Mouse (Mus musculus) limb, embryonic 10.5 days (tissue): Measurements from ENCODE around the gene Notch3. TPM values are rescaled to one million over a fixed set of nuclear protein-coding genes. Genes with fewer than 3 reads are reported as not detected.
A peak's percentile ranks its signal among the peaks of the same experiment; 100 is the strongest.
"Not testable (repeated sequence)": the region's sequence is repeated elsewhere in the genome, so short reads cannot be mapped to it uniquely, and the experiment has no call there.

Experiments
- DNase-seq: peaks from one replicate; pipeline ENCODE4 v3.0.0-alpha.2; 2017; ENCODE audit warnings: low spot score
- H3K27ac ChIP-seq: fragments of 300-500 bp; sonication (generic); 2 replicates; pipeline ENCODE4 v1.5.1; 2016; ENCODE audit warnings: mild to moderate bottlenecking
- H3K27me3 ChIP-seq: fragments of 300-500 bp; sonication (generic); 2 replicates; pipeline ENCODE4 v1.6.1; 2016; ENCODE audit warnings: low read depth, mild to moderate bottlenecking; ENCODE audit not compliant: poor library complexity, severe bottlenecking
- H3K36me3 ChIP-seq: fragments of 300-500 bp; sonication (generic); 2 replicates; pipeline ENCODE4 v1.6.1; 2016; ENCODE audit warnings: mild to moderate bottlenecking, moderate library complexity
- H3K4me1 ChIP-seq: fragments of 300-500 bp; sonication (generic); 2 replicates; pipeline ENCODE4 v1.6.1; 2016
- H3K4me3 ChIP-seq: fragments of 300-500 bp; sonication (generic); 2 replicates; pipeline ENCODE4 v1.5.1; 2016; ENCODE audit warnings: mild to moderate bottlenecking, moderate library complexity
- H3K9me3 ChIP-seq: fragments of 300-500 bp; sonication (generic); replicated peaks from 2 replicates; pipeline ENCODE4 v1.6.1; 2016; ENCODE audit warnings: mild to moderate bottlenecking
- WGBS: fragments of 180-500 bp; shearing (Covaris S2); methylation state at CpG from one replicate; pipeline ENCODE4 v1.1.7; 2016; 5-methylcytosine and 5-hydroxymethylcytosine counted together
- polyA plus RNA-seq: library from polyadenylated mRNA; unstranded; fragments of >200 nt; fragmentation: Nextera tagmentation; extraction: Ambion mirVana; gene quantifications from 2 replicates; pipeline ENCODE4 v1.2.1, GENCODE M21; 2016

The Notch3 gene
- 23.8 and 32.1 TPM in 2 replicates for polyA plus RNA-seq

DNA sequence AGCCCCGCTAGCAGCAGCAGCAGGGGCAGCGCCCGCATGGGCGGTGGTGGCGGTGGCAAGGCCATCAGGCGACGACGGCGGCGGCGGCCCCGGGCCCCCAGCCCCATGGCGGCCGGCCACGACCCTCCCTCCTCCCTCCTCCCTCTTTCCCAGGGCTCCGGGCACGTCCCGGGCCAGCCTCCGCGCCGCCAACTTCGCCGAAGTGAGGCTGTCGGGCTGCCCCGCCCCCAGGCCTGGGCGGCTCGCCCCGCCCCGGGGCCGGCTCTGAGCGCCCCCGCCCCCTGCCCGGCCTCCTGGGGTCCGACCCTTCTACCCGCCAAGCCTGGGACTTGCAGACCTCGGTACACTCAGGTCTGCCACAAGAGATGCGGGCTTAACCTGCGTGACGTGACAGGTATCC, at the start of gene Notch3:
Gene Notch3 (minus strand): TSS at position 166 of the 400 bp plus-strand sequence.
- H3K27me3 ChIP-seq = peaks cover 20% of the 10 kb centered on the region
- 0% methylated on average over 27 of the region's 39 CpGs for WGBS

GRCm38 (mm10) chr17:32215587-32215986, 48.9 kb upstream of the Notch3 start:
- not testable (repeated sequence) for H3K4me3 ChIP-seq, H3K9me3 ChIP-seq, H3K4me1 ChIP-seq, H3K27me3 ChIP-seq, H3K27ac ChIP-seq, DNase-seq
- peaks cover 100% of the 10 kb centered on the region for H3K36me3 ChIP-seq
- WGBS = 71% methylated on average over 4 of the region's 4 CpGs

More for the DNA sequence above, at the start of gene Notch3:
- Histone ChIP-seq H3K4me3 (peak within 1 kb of the TSS; percentile 84), H3K4me1 (peaks cover 55% of the 10 kb centered on the region), H3K9me3 (no peaks in the 10 kb centered on the region), H3K27ac (peak within 1 kb of the TSS; percentile 96), H3K36me3 (peaks cover 10% of the 10 kb centered on the region)
- DNase-seq = peak; percentile 91

DNA sequence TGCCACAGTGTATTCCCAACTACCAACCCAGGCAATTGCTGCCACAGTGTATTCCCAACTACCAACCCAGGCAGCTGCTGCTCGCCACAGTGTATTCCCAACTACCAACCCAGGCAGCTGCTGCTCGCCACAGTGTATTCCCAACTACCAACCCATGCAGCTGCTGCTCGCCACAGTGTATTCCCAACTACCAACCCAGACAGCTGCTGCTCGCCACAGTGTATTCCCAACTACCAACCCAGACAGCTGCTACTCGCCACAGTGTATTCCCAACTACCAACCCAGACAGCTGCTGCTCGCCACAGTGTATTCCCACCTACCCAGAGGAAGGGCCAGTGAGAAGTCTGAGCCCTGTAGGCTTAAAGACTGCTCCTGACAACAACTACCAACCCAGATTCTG, 44.9 kb upstream of the Notch3 start:
- not testable (repeated sequence) for H3K4me1 ChIP-seq, H3K27ac ChIP-seq, H3K9me3 ChIP-seq, H3K4me3 ChIP-seq, H3K27me3 ChIP-seq, DNase-seq
- 94% methylated on average over 6 of the region's 6 CpGs for WGBS
- peaks cover 100% of the 10 kb centered on the region for H3K36me3 ChIP-seq

DNA sequence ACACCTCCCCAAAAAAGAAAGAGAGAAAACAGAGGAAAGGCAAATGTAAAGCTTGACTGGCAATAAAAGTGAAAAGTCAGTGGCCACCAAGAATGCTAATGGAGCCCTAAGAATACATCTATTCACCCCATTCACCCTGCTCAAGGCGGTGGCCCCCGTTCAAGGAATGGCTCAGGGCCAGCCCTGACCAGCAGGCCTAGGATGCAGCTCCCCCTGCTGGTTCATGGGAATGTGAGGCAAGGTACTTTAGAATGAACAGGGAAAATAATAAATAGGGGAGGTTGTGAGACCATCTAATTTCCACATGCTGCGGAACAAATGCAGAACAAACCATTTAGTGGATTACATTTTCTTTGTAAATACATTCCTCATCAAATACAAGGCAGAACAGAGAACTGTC, 43.1 kb upstream of the Notch3 start:
- Histone ChIP-seq H3K27me3 (no peaks in the 10 kb centered on the region), H3K4me3 (no peak overlapping the region), H3K9me3 (no peaks in the 10 kb centered on the region), H3K4me1 (peaks cover 2% of the 10 kb centered on the region; the same call in 1 of the 2 replicates), H3K27ac (no peak overlapping the region), H3K36me3 (peaks cover 100% of the 10 kb centered on the region)
- 71% methylated on average over 3 of the region's 3 CpGs for WGBS
- DNase-seq = peak; percentile 62

- peaks cover 100% of the 10 kb centered on the region for H3K36me3 ChIP-seq
- 72% methylated on average over 6 of the region's 6 CpGs for WGBS
- no peak for DNase-seq
Observed at GRCm38 (mm10) chr17:32209144-32209543, 42.5 kb upstream of the Notch3 start.

GRCm38 (mm10) chr17:32207586-32208245, 41.1 kb upstream of the Notch3 start:
- Histone ChIP-seq H3K4me3 (no peak overlapping the region), H3K4me1 (peaks cover 2% of the 10 kb centered on the region; the same call in 1 of the 2 replicates), H3K27ac (no peak overlapping the region), H3K27me3 (no peaks in the 10 kb centered on the region), H3K36me3 (peaks cover 100% of the 10 kb centered on the region), H3K9me3 (no peaks in the 10 kb centered on the region)
- DNase-seq = no peak
- WGBS = 84% methylated on average over 5 of the region's 5 CpGs

More at GRCm38 (mm10) chr17:32209144-32209543, 42.5 kb upstream of the Notch3 start:
- Histone ChIP-seq H3K4me3 (no peak overlapping the region), H3K27ac (no peak overlapping the region), H3K4me1 (peaks cover 2% of the 10 kb centered on the region; the same call in 1 of the 2 replicates), H3K9me3 (no peaks in the 10 kb centered on the region), H3K27me3 (no peaks in the 10 kb centered on the region)

DNA sequence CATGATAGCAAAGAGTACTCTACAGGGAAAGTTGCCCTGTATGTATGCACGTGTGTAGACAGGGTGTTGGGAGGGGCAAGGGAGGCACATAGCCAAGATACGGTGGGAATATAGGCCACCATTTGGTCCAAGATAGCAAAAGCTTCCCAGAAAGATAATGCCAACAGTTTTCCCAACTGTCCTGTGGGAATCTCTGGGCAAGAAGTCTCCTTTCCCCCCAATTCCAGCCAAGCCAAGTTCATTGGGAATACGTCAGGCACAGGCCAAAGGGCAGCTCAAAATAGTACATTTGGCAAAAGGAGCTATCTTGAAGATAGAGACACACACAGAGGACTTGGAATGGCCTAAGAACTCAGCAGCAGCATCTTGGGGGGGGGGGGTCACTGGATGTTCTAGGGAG, 38.7 kb upstream of the Notch3 start:
- WGBS = 90% methylated on average over 3 of the region's 3 CpGs
- no peak for DNase-seq
- no peaks in the 10 kb centered on the region for H3K27me3 ChIP-seq
- H3K9me3 ChIP-seq = no peaks in the 10 kb centered on the region
- H3K27ac ChIP-seq = no peak overlapping the region
- H3K4me3 ChIP-seq = no peak overlapping the region
- H3K36me3 ChIP-seq = peaks cover 100% of the 10 kb centered on the region
- H3K4me1 ChIP-seq = peaks cover 2% of the 10 kb centered on the region; the same call in 1 of the 2 replicates

DNA sequence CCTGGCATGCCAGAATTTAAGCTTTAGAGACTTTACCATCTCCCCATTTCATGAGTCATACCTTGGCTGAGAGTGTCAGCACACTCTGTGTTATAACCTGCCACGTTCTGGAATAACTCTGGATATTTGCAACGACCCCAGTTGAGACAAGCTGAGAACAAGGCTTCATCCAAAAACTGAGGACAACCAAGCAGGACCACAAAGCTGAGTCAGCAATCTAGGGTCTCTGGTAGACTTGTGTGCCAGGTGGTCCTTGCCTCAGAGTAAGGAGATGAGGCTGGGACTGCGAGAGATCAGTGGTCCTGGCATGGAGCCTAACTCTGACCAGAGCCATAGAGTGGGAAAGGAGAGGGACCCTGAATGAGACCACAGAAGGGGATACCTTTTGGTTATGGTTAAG, 36.3 kb upstream of the Notch3 start:
- Histone ChIP-seq H3K9me3 (no peaks in the 10 kb centered on the region), H3K4me3 (no peak overlapping the region), H3K27me3 (no peaks in the 10 kb centered on the region), H3K27ac (no peak overlapping the region), H3K36me3 (peaks cover 100% of the 10 kb centered on the region), H3K4me1 (no peaks in the 10 kb centered on the region)
- WGBS = 92% methylated on average over 3 of the region's 3 CpGs
- DNase-seq = no peak

GRCm38 (mm10) chr17:32201086-32201485, 34.4 kb upstream of the Notch3 start:
- H3K4me1 ChIP-seq = no peaks in the 10 kb centered on the region
- WGBS = 85% methylated on average over 5 of the region's 5 CpGs
- H3K27ac ChIP-seq = no peak overlapping the region

GRCm38 (mm10) chr17:32199796-32200195, 33.1 kb upstream of the Notch3 start:
- no peak overlapping the region for H3K4me3 ChIP-seq
- H3K9me3 ChIP-seq = no peaks in the 10 kb centered on the region
- DNase-seq = no peak
- H3K4me1 ChIP-seq = no peaks in the 10 kb centered on the region
- 90% methylated on average over 2 of the region's 2 CpGs for WGBS
- H3K36me3 ChIP-seq = peaks cover 97% of the 10 kb centered on the region
- H3K27me3 ChIP-seq = no peaks in the 10 kb centered on the region
- H3K27ac ChIP-seq = no peak overlapping the region

More at GRCm38 (mm10) chr17:32201086-32201485, 34.4 kb upstream of the Notch3 start:
- peaks cover 100% of the 10 kb centered on the region for H3K36me3 ChIP-seq
- DNase-seq = no peak
- no peak overlapping the region for H3K4me3 ChIP-seq
- H3K9me3 ChIP-seq = no peaks in the 10 kb centered on the region
- H3K27me3 ChIP-seq = no peaks in the 10 kb centered on the region

DNA sequence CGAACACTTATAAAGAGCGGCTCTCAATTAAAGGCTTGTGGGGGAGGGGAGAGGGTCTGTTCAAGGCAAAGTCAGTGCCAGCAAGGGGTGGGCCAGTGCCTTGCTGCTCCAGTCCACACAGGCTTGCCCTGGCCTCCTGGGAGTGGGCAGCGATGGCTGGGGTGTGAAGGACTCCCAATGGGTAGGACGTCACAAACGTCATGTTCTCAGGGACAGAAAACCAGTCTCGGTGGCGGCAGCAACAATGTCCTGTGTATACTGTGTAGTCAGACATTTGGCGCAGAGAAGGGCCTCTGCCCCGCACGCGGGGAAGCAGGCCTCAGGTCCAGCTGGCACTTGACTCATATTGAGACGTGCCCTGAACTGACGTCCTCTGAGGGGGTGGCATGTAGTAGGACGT, 30.5 kb upstream of the Notch3 start:
- H3K27me3 ChIP-seq = no peaks in the 10 kb centered on the region
- no peak overlapping the region for H3K27ac ChIP-seq
- no peak overlapping the region for H3K4me3 ChIP-seq
- 94% methylated on average over 14 of the region's 14 CpGs for WGBS
- peaks cover 71% of the 10 kb centered on the region for H3K36me3 ChIP-seq
- no peaks in the 10 kb centered on the region for H3K9me3 ChIP-seq
- DNase-seq = no peak
- H3K4me1 ChIP-seq = no peaks in the 10 kb centered on the region

DNA sequence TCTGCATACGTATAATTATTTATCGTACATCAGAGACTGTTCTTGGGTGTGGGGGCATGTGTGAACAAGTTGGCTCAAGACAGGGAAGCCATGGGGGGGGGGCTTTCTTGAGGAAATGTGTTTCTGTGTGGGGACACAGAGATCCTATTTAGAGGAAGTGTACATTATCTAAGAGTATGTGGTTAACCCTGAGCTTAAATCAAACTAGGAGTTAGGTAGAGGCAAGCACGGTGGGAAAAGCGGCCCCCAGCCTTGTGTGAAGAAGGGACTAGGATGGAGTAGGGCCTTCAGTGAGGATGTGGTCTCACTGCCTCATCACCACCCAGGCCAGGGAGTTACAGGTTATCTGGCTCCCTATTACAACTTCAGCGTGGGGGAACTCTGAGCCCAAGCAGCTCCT, 29.1 kb upstream of the Notch3 start:
- H3K9me3 ChIP-seq = no peaks in the 10 kb centered on the region
- WGBS = 90% methylated on average over 5 of the region's 5 CpGs
- H3K36me3 ChIP-seq = peaks cover 57% of the 10 kb centered on the region

DNA sequence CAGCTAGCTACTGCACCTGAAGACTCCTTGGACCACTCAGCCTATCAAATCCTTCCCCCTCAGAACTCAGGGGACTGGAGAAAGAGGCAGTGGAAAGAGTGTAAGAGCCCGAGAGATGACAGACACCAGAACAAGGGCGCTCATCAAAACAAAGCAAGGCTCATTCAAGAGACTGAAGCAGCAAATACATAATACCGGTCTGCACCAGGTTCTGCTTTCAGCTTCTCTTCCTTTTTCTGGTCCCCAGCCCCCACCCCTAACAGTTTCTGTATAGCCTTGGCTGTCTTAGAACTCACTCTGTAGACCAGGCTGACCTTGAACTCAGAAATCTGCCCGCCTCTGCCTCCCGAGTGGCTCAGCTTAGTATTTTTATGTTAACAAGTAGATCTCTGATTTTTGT, 26.4 kb upstream of the Notch3 start:
- Histone ChIP-seq H3K4me1 (peaks cover 18% of the 10 kb centered on the region), H3K9me3 (no peaks in the 10 kb centered on the region), H3K27ac (no peak overlapping the region), H3K36me3 (peaks cover 30% of the 10 kb centered on the region), H3K27me3 (peaks cover 28% of the 10 kb centered on the region), H3K4me3 (no peak overlapping the region)
- 81% methylated on average over 5 of the region's 5 CpGs for WGBS
- no peak for DNase-seq

More for the DNA sequence above, 29.1 kb upstream of the Notch3 start:
- H3K4me1 ChIP-seq = no peaks in the 10 kb centered on the region
- DNase-seq = no peak
- H3K27ac ChIP-seq = no peak overlapping the region
- no peak overlapping the region for H3K4me3 ChIP-seq
- peaks cover under 1% of the 10 kb centered on the region; the same call in 1 of the 2 replicates for H3K27me3 ChIP-seq
